Mouse (Mus musculus) lung, adult 2 months (tissue): ENCODE results near the gene Ppil4.

Experiments
- CTCF ChIP-seq: fragments of 200-500 bp; IDR thresholded peaks from 2 replicates; pipeline ENCODE4 v1.5.1; 2011; ENCODE audit warnings: mild to moderate bottlenecking, low read length, control low read depth; ENCODE audit not compliant: insufficient read depth
- POLR2A ChIP-seq: fragments of 200-500 bp; IDR thresholded peaks from 2 replicates; pipeline ENCODE4 v1.6.1; 2011; ENCODE audit warnings: low read depth, mild to moderate bottlenecking, control low read depth, low read length, borderline replicate concordance; ENCODE audit errors: extremely low read depth

GRCm38 (mm10) chr10:7833377-7834165 lies 40.9 kb downstream of the Ppil4 start:
- no peak for TF ChIP-seq CTCF
- no peak for TF ChIP-seq POLR2A
